Mouse (Mus musculus) naive thymus-derived CD4-positive, alpha-beta T cell, adult 2 months (primary cell): ENCODE results near the gene Rac2.

ENCODE experiments used
- DNase-seq: peaks from one replicate; pipeline ENCODE4 v3.0.0-alpha.2; 2011; ENCODE audit warnings: low read depth

Rac2 gene

GRCm38 (mm10) chr15:78588049-78588448, 15.5 kb upstream of the Rac2 start:
- DNase-seq: no peak

- DNase-seq: peak; percentile 90
Observed at GRCm38 (mm10) chr15:78587050-78587994, 14.7 kb upstream of the Rac2 start.

- DNase-seq: no peak
Observed at GRCm38 (mm10) chr15:78585404-78585803, 12.8 kb upstream of the Rac2 start.

GRCm38 (mm10) chr15:78583352-78583751, 10.8 kb upstream of the Rac2 start:
- DNase-seq: no peak

GRCm38 (mm10) chr15:78576284-78576810, 3.8 kb upstream of the Rac2 start:
- peak; percentile 80 for DNase-seq

- DNase-seq: no peak
Observed at GRCm38 (mm10) chr15:78572270-78572600, 348 bp downstream of the Rac2 start.

- peak; percentile 80 for DNase-seq
Observed at GRCm38 (mm10) chr15:78571554-78572269, 871 bp downstream of the Rac2 start.

GRCm38 (mm10) chr15:78570170-78570569, 2.4 kb downstream of the Rac2 start:
- DNase-seq: peak; percentile 30

- no peak for DNase-seq
Observed at GRCm38 (mm10) chr15:78567608-78568120, 4.9 kb downstream of the Rac2 start.

- no peak for DNase-seq
Observed at GRCm38 (mm10) chr15:78564764-78565435, 7.7 kb downstream of the Rac2 start.

- DNase-seq: peak; percentile 86
Observed at GRCm38 (mm10) chr15:78563937-78564336, 8.6 kb downstream of the Rac2 start.

- DNase-seq: no peak
Observed at GRCm38 (mm10) chr15:78563344-78563743, 9.2 kb downstream of the Rac2 start.

- peak; percentile 70 for DNase-seq
Observed at GRCm38 (mm10) chr15:78559141-78559979, 13.2 kb downstream of the Rac2 start.

- peak; percentile 70 for DNase-seq
Observed at GRCm38 (mm10) chr15:78557693-78558535, 14.7 kb downstream of the Rac2 start.

- DNase-seq: no peak
Observed at GRCm38 (mm10) chr15:78554545-78555313, 17.9 kb downstream of the Rac2 start.

GRCm38 (mm10) chr15:78549189-78549734, 23.3 kb downstream of the Rac2 start:
- no peak for DNase-seq

- no peak for DNase-seq
Observed at GRCm38 (mm10) chr15:78548711-78549110, 23.9 kb downstream of the Rac2 start.

GRCm38 (mm10) chr15:78548336-78548665, 24.3 kb downstream of the Rac2 start:
- DNase-seq: no peak
